Mouse (Mus musculus): ENCODE results near the gene Dbp. TPM values are rescaled to one million over a fixed set of nuclear protein-coding genes. Genes with fewer than 3 reads are reported as not detected.

Dbp gene
- total RNA-seq, 2 experiments from 2014 or later = 49.8 to 51.5 TPM

GRCm38 (mm10) chr7:45712022-45712757, 7.3 kb downstream of the Dbp start:
- no peak for DNase-seq

GRCm38 (mm10) chr7:45713396-45713795, 8.5 kb downstream of the Dbp start:
- no peak for DNase-seq

- DNase-seq = no peak
Observed at GRCm38 (mm10) chr7:45713881-45714520, 9.1 kb downstream of the Dbp start.

GRCm38 (mm10) chr7:45714630-45715089, 9.8 kb downstream of the Dbp start:
- DNase-seq = no peak

- DNase-seq = peak; percentile 97 to 99
Observed at GRCm38 (mm10) chr7:45715090-45715708, 10.3 kb downstream of the Dbp start, which contains the start of gene Rpl18. Gene Rpl18 (plus strand): TSS chr7:45715457.

DNA sequence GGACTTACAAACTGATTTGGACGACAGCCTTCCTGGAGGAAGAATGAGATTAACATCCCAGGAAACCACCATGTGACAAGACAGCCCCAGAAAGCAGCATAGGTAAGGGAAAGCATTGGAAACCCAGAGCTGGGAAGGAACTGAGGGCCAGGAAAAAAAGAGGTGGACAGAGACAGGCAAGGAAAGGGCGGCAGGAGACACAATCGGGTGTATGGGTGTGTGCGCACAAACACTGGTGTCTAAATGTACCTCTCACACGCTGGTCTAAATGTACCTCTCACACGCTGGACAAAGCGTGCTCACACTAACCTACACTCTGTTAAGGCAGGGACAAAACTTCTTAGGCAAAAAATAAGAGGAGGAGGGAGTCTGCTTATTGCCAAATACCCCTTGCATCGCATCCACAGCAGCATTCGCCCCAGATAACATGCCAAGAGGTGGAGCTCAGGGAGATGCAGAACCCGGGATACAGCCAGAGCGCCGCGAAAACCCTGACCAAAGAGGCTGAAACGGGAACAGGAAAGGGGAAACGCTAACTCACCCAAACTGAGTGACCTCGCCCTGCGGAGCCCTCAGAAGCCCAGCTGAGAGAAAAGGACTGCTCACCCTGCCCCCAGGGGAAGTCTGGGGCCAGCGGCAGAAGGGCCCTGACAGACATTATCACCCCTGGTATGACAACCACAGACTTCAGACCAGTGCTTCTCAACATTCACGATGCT, 11.0 kb downstream of the Dbp start:
- DNase-seq = no peak

- no peak for DNase-seq
Observed at GRCm38 (mm10) chr7:45716460-45716857, 11.6 kb downstream of the Dbp start.

DNA sequence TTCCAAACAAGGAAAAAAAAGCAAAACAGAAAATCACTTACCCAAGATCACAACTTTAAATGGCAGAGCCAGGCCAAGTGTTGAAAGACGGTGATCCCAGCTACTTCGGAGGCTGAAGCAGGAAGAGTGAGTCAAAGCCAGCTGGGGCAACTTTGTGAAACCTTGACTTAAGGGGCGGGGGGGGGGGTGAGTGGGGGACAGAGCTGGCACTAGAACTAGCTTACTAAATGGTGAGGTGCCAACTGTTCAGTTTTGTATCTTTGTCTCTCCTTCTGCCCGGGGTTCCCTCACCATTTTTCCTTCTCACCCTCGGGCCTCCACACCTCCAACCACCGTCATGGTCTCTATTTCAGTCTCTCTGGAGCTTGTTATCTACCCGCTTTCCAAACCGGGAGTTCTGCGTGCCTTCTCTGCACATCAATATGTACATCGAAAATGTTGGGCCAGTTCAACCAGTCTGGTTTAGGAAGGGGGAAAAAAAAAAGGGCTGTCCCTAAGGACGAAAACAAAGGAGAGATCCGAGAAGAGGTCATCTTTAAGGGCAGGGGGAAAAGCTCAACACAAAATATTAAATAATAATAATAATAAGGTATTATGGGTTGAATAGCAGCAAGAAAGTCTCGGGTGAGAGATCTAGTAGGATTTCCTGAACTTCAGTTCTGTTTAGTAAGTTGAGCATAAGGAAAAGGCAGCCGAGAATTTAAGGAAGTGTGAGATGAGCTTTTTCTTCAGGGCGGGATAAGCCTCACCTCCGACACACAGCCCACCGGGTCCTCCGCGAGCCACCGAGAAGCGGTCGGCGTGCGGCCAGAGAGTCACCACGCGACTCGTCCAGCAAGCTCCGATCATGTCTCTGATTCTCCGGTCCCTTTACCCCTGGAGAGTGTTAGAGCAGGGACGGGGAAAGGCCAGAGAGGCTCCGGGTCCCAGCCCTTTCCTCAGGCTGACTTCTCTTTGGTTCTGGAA, 12.3 kb downstream of the Dbp start:
- DNase-seq = no peak

DNA sequence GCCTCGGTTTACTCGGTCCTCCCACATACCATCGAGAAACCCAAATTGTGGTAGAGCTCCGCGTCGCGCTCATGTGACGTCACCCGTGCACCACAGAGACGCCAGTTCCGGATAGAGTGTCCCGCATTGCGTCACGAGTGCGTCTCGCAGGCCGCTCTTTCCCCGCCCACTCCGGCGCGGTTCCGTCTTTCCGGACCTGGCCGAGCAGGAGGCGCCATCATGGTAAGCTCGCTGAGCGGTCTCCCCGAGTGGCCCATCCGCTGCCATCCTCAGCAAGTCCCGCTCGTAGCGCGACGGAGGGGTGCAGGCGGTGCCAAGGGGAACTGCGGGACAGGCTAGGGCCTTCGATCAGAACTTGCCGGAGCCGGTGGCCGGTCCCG, 13.0 kb downstream of the Dbp start, which contains the start of gene Sphk2:
Gene Sphk2, minus strand, starts transcription at position 85 of the 380 bp plus-strand sequence.
- DNase-seq = peak; percentile 98

DNA sequence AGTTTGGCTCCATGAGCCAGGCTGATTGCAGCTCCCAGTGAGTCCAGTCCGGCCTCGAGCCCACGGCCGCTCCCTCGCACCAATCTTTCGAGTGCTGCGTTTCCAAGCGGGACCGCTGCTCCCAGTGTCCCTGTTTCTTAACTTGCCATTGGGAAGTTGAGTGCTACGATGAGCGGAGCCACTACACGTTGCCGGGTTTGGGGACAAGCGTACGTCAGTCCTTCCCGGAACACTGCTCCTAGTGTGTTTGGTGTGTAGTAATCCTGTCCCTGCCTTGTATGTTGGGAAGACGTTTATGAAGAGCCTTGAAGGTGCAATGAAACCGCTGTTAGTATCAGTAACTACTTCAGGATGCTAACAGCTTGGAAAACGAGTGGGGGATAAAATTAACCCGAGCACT, 13.4 kb downstream of the Dbp start:
- no peak for DNase-seq

GRCm38 (mm10) chr7:45719180-45719579, 14.3 kb downstream of the Dbp start:
- DNase-seq = no peak

GRCm38 (mm10) chr7:45719738-45720412, 15.0 kb downstream of the Dbp start:
- DNase-seq = no peak

GRCm38 (mm10) chr7:45720413-45721233, 15.7 kb downstream of the Dbp start, which contains the start of gene Fam83e:
Gene Fam83e (plus strand): TSS chr7:45721212.
- no peak for DNase-seq

DNA sequence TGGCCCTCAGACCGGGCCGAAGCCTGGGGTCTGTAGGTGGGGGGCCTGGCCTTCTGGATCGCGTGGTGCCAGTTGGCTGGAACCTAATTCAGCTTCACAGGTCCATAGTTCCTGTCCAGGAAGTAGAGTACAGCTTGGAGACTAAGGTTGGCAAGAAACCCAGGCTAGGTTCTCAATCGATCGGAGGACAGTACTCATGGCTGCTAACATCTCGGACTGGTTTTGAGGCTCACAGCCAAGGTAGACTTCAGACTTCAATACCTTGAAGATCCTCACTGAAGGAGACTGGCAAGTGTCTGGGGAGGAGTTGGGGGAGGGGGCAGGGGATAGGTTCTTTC, 16.3 kb downstream of the Dbp start:
- DNase-seq = no peak

DNA sequence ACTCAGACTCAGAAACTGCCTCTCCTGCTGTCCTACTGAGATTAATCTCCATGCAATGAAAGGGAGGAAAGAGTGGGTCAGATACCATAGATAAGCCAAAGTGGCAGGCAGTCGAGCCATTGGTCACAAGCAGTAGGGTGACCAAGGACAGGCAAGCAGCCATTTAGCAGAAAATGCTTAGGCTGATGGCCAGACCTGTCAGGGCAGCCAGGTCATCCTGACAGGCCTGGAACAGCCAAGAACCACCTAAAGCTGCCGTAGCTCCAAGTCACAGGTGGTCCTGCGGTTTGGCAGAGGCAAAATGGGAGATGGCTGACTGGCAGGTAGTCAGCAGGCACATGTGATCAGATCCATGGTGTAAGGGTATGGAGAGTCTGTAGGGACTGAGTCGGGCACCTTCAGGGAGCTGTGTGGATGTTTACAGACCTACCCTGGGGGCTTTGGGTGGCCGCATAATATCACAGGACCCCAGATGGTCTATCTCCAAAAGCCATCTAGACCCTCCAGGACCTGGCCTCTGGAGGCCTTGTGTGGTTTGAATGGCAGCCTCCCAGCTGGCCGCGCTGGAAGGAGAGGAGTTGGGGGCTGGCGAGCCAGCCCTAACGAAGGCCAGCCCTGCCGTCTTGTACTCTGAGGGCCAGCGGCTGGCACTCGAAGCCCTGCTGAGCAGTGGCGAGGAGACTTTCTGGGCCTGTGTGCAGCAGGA, 16.9 kb downstream of the Dbp start:
- DNase-seq = no peak

DNA sequence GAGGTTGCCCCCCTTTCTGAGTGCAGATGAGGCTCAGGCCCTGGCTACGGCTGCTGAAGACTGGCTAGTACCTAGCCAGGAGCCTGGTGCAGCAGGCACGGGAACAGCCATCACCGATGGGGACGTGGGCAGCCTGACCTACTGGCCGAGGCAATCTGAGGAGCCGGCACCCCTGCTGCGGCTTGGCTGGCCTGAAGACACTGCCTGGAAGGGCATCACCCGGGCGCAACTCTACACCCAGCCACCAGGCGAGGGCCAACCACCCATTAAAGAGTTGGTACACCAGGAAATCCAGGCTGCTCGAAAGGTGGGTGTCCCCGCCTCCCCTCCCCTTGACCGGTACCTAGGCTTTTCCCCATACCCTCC, 17.4 kb downstream of the Dbp start:
- no peak for DNase-seq

- no peak for DNase-seq
Observed at GRCm38 (mm10) chr7:45723301-45723700, 18.4 kb downstream of the Dbp start.

DNA sequence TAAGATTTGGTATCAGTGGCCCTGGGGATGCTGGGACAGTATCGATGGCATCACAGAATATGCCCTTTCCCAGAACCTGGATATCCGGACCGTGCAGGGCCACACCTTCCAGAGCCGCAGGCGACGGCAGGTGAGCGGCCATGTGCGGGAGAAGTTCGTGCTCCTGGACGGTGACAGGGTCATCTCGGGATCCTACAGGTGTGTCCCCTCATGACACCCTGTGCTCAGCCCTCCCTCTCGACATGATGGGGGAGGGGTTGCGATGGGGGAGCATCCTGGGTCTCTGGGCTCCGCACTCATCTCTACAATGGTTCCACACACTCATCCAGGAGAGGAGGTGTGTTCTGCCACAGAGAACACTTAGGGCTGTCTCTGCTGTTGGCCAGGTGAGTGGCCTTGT, 18.9 kb downstream of the Dbp start:
- no peak for DNase-seq

DNA sequence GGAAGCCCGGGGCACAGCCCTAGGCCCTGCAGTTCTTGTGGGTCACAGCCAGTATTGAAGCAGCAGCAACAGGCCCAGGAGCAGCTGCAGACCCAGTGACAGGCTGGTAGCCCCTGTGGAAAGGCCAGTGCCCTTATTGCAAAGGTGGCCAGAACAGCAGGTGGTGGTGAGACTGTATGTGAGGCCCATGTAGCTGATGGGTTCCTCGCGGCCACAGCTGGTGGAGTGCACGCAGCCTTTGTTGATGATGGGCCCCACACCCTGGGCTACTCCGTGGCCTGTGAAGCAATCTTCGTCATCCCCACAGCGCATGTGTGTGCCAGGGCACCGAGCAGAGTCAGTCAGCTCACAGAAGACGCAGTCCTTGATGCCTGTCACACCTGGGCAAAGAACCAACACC, 20.3 kb downstream of the Dbp start:
- no peak for DNase-seq

DNA sequence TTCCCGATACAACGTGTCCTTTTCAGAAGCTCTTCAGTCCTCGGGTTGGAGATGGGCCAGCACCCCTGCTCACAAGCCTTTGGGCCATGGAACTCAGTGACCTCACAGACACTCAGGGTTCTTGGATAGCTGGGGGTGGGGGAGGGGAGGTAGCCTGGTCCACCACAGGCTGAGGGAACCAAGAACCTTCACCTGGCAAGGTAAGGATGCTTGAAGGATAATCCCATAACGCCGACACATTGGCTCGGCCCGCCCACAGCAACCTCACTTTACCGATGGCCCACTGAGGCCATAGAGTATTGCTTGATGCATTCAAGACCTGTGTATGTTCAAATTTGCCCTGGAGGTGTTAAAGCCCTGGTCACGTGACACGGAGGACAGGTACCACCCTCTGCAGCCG, 20.8 kb downstream of the Dbp start, which contains the start of gene Spaca4:
Gene Spaca4, minus strand, starts transcription at position 101 of the 400 bp plus-strand sequence.
- DNase-seq = no peak
